Mouse (Mus musculus) heart, adult 2 months (tissue): Measurements from ENCODE around the gene Zfp618.

Source experiments
- CTCF ChIP-seq: fragments of 200-600 bp; IDR thresholded peaks from 2 replicates; pipeline ENCODE4 v1.8.1; 2022; ENCODE audit warnings: antibody characterized with exemption, mild to moderate bottlenecking, moderate library complexity
- EP300 ChIP-seq: fragments of 200-500 bp; IDR thresholded peaks from 2 replicates; pipeline ENCODE4 v1.6.1; 2011; ENCODE audit warnings: low read depth, low read length, control low read depth; ENCODE audit not compliant: insufficient read depth
- POLR2A ChIP-seq: fragments of 200-500 bp; IDR thresholded peaks from 2 replicates; pipeline ENCODE4 v1.6.1; 2011; ENCODE audit warnings: mild to moderate bottlenecking, low read depth, low read length, control low read depth; ENCODE audit not compliant: insufficient read depth

- TF ChIP-seq EP300 (no peak), POLR2A (no peak), CTCF (no peak)
Observed at GRCm38 (mm10) chr4:63061411-63061810, 96.0 kb downstream of the Zfp618 start.
